Mouse (Mus musculus) ovary, postnatal 14 days (tissue): ENCODE data around the gene Antxr1.

ENCODE experiments used
- DNase-seq: peaks from one replicate; pipeline ENCODE4 v3.0.0; 2022; ENCODE audit warnings: low spot score

Gene Antxr1

GRCm38 (mm10) chr6:87139796-87140553 lies 195.6 kb downstream of the Antxr1 start:
- no peak for DNase-seq

GRCm38 (mm10) chr6:87138479-87138878 lies 197.1 kb downstream of the Antxr1 start:
- no peak for DNase-seq

- no peak for DNase-seq
These were observed 201.6 kb downstream of the Antxr1 start for GRCm38 (mm10) chr6:87133966-87134546.

- no peak for DNase-seq
These were observed 202.1 kb downstream of the Antxr1 start for GRCm38 (mm10) chr6:87133520-87133919.

- DNase-seq = no peak
These were observed 204.5 kb downstream of the Antxr1 start for GRCm38 (mm10) chr6:87131078-87131477.

- no peak for DNase-seq
These were observed 205.0 kb downstream of the Antxr1 start for GRCm38 (mm10) chr6:87130628-87131027.

GRCm38 (mm10) chr6:87129861-87130260 lies 205.8 kb downstream of the Antxr1 start:
- DNase-seq = no peak

- DNase-seq = no peak
These were observed 208.4 kb downstream of the Antxr1 start for GRCm38 (mm10) chr6:87127049-87127753.

- no peak for DNase-seq
These were observed 211.6 kb downstream of the Antxr1 start for GRCm38 (mm10) chr6:87123973-87124372.

- DNase-seq = no peak
These were observed 212.2 kb downstream of the Antxr1 start for GRCm38 (mm10) chr6:87123406-87123805.

- no peak for DNase-seq
These were observed 213.7 kb downstream of the Antxr1 start for GRCm38 (mm10) chr6:87121961-87122360.

GRCm38 (mm10) chr6:87120661-87121060 lies 215.0 kb downstream of the Antxr1 start:
- DNase-seq = no peak

GRCm38 (mm10) chr6:87119975-87120374 lies 215.6 kb downstream of the Antxr1 start:
- DNase-seq = no peak

GRCm38 (mm10) chr6:87119066-87119837 lies 216.4 kb downstream of the Antxr1 start:
- DNase-seq = no peak

- DNase-seq = no peak
These were observed 219.0 kb downstream of the Antxr1 start for GRCm38 (mm10) chr6:87116596-87116995.

- no peak for DNase-seq
These were observed 219.6 kb downstream of the Antxr1 start for GRCm38 (mm10) chr6:87115981-87116380.

GRCm38 (mm10) chr6:87112125-87112524 lies 223.5 kb downstream of the Antxr1 start:
- DNase-seq = no peak

- no peak for DNase-seq
These were observed 224.1 kb downstream of the Antxr1 start for GRCm38 (mm10) chr6:87111493-87111892.

GRCm38 (mm10) chr6:87104123-87104796 lies 231.4 kb downstream of the Antxr1 start, which contains the start of gene D6Ertd527e:
TSS of gene D6Ertd527e (plus strand) at chr6:87104746.
- DNase-seq = no peak

GRCm38 (mm10) chr6:87103314-87103713 lies 232.3 kb downstream of the Antxr1 start:
- DNase-seq = no peak

- DNase-seq = peak; percentile 18
These were observed 233.2 kb downstream of the Antxr1 start for GRCm38 (mm10) chr6:87102421-87102911.
